Mouse (Mus musculus) layer of hippocampus, adult 18-20 months (tissue): ENCODE measurements at regions not wholly inside any gene's neighbourhood (a gene's known extent, or its start where the extent isn't known, plus 50 kb on each side); places are given as distances from the start of the nearest gene placed in this dataset.

ENCODE experiments used
- DNase-seq, 2 experiments: peaks; one replicate each; pipeline ENCODE4 v3.0.0; 2022; ENCODE audit warnings: low spot score in 2 of 2

GRCm38 (mm10) chr17:41990804-41991203 lies 324.9 kb upstream of the Ptchd4 start:
- no peak for DNase-seq

DNA sequence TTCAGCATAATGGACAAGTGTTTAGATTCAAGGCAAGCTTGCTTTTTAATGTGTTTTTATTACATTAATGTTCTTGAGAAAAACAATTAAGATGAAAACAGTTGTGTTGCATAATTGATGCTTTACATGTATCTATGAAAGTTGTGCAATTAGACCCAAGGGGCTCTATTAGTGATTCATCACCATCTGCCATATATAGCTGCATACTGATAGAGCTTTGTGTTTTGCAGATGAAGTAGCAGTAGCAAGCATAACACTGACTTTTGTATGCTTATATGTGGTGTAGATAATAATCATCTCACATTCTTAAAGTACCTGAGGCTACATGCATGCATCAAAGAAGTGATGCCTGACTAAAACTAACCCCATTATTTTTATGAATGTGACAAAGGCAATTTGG lies 307.3 kb upstream of the Ptchd4 start:
- no peak for DNase-seq

GRCm38 (mm10) chr17:42024295-42024694 lies 291.5 kb upstream of the Ptchd4 start:
- DNase-seq, result no peak

DNA sequence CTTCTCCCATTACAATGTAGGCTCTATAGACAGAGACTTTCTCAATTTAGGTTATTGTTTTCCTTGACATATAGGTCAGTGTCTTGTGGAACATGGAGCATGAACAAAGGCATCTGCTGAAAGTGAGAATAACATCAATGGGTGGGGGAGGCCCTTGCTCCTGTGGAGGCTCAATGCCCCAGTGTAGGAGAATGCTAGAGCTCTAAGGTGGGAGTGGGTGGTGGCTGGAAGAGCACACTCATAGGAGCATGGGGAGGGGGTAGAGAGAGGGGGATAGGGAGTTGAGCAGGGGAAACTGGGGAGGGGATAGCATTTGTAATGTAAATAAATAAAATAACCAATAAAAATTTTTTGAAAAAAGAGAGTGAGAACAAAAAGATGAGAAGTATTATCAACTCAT lies 288.5 kb upstream of the Ptchd4 start:
- no peak for DNase-seq

DNA sequence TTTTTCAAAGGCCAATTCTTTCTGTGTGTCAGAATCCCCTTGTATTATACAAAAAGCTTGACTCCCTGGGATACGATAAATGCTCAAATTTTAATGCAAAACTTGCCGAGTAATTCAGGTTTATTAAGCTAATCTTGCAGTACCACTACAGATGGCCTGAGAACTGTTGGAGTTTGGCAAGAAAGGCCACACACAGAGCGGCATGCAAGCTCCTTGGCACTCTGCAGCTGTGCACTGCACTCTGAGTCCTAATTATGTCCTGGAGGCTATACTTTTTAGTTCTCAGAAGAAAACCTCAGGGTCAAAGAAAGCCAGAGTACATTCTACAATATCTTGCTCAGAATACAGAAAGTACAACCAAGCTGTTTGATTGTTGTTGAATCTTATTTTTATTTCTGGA lies 286.3 kb upstream of the Ptchd4 start:
- DNase-seq, result no peak

- no peak for DNase-seq
Observed at GRCm38 (mm10) chr17:42037089-42037488, 278.7 kb upstream of the Ptchd4 start.

GRCm38 (mm10) chr17:42049779-42050515 lies 265.8 kb upstream of the Ptchd4 start:
- no peak for DNase-seq

DNA sequence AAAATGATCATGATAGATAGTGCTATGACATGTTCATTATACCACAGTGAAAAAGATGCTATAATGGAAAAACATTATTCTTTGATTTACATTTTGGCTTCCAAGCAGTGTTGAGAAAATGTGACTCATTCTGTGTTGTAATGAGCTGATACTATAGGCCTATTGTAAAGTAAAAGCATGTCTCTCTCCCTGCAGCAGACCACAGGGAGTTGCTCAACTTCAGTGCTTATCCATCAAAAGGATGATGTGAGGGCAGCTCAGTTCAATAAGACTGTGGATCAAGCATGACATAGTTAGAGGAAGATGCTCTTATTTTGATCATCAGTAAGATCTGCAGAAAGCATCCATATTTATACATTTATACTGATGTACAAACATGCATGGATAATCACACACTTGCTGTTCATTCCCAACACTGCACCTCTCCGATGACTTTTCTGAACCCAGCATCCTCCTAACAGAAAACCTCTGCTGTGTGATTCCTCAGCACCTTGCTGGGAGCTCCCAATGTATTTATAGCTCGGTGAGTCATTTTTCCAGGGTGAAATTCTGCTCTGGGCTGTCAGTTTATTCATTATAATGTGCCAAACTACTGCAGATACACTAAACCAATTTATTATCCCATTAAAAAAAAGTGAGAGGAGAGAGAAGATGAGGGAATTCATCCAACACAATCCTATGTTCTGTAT lies 224.8 kb upstream of the Ptchd4 start:
- no peak for DNase-seq

GRCm38 (mm10) chr17:42113684-42114083 lies 202.1 kb upstream of the Ptchd4 start:
- DNase-seq, result no peak

- peak in 1 of 2 experiments; percentile 2 for DNase-seq
Observed at GRCm38 (mm10) chr17:42120759-42121158, 195.0 kb upstream of the Ptchd4 start.

DNA sequence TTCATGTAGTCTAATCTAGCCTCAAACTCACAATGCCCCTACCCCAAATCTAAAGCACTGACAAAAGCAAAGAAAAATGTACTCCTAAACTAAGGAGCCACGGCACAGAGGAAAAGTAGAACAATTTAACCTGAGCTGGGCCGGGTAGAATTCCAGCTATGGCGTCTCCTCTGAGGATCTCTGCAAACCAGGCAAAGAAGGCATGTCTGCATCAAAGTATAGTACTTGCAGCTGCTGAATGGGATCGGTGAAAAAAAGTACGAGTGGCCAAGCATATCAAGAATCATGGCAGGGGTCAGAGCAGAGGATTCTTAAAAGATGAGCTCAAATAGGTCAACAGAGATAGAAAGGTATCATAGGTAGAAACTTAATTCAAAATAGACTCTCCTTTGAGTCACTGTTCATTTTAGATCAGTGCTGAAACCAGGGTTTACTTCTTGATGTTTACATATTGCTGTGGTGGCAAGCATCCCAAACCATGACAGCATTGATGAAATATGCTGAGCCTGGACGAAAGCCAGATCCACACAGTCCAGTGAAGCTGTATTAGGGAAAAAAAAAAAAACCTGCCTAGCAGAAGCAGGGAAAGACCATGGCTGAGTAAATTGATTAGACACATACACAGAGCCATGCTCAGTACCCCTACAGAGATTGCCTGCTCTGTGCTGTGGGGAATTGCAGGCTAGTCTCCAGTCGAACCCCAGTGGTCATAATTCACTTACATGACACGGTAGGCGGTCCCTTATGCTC lies 189.1 kb upstream of the Ptchd4 start:
- DNase-seq, result no peak

GRCm38 (mm10) chr17:42169391-42170018 lies 146.2 kb upstream of the Ptchd4 start:
- no peak for DNase-seq

DNA sequence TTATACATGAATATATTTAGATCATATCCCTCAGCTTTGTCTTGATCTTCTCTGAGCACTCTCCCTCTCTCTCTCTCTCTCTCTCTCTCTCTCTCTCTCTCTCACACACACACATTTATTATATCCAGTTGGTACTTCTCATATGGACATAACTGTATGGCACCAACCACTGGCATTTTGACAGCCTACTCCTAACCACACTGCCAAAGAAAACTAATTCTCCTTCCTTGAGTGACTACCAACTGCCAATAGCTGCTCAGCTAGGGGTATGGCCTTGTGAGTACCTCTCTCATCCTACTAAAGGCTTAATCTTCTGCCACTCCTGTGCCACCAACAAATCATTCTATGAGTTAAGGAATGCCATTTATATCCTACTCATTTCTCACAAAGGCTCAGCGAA lies 127.2 kb upstream of the Ptchd4 start:
- no peak for DNase-seq

DNA sequence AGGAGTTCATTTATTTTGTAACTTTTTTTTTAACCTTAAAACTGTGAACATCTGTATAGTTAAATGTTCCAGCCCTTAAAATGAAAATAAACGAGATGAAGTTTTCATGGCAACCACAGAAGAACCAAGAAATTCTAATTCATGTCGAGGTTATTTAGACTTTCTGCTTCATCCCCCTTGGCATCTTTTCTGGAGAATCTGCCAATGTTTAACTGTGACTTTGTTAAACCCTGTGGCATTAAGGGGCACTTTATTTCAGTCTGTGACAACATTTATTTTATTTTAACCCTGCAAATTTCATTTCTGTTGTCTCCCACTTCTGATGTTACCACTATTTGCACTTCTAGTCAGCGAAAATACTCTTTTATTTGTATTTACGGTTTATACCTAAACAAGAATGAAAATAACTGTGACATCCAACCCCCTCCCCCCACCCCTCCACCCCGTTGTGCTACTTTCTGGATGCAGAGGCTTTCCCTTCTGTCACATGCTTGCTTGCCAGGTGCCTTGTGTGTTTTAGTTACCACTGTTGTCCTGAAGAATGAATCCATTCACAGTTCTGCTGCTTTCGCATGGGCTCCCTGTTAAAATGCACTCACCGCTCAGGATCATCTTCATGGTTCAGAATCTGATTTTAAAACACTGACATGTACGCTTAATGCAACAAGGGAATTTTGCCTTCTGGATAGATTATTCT lies 125.4 kb upstream of the Ptchd4 start:
- DNase-seq, result peak in 1 of 2 experiments; percentile 3
